Mouse (Mus musculus) myocyte (in vitro differentiated cells): ENCODE results near the gene Sec23b. TPM values are rescaled to one million over a fixed set of nuclear protein-coding genes. Genes with fewer than 3 reads are reported as not detected.

Source experiments
- H3K27me3 ChIP-seq: one replicate; pipeline ENCODE4 v1.6.1; 2011; ENCODE audit not compliant: control insufficient read depth, insufficient read depth, insufficient read length
- H3K36me3 ChIP-seq: one replicate; pipeline ENCODE4 v1.6.1; 2011; ENCODE audit not compliant: control insufficient read depth, insufficient read depth
- H3K4me2 ChIP-seq: one replicate; pipeline ENCODE4 v1.6.1; 2011; ENCODE audit warnings: low read depth, control low read depth
- H3K4me3 ChIP-seq: one replicate; pipeline ENCODE4 v1.5.1; 2011; ENCODE audit warnings: mild to moderate bottlenecking, control low read depth, moderate library complexity
- H3K79me2 ChIP-seq: one replicate; pipeline ENCODE4 v1.6.1; 2011; ENCODE audit not compliant: control insufficient read depth, insufficient read depth
- H3ac ChIP-seq: one replicate; pipeline ENCODE4 v1.6.1; 2011; ENCODE audit not compliant: control insufficient read depth, insufficient read length
- CEBPB ChIP-seq: IDR thresholded peaks from 2 replicates; pipeline ENCODE4 v1.6.1; 2011; ENCODE audit warnings: mild to moderate bottlenecking, moderate library complexity; ENCODE audit not compliant: poor library complexity, insufficient read depth, severe bottlenecking
- E2F4 ChIP-seq: IDR thresholded peaks from one replicate; pipeline ENCODE4 v1.6.1; 2011; ENCODE audit warnings: mild to moderate bottlenecking, control low read depth, moderate library complexity; ENCODE audit not compliant: insufficient read depth
- MAX ChIP-seq: IDR thresholded peaks from one replicate; pipeline ENCODE4 v1.6.1; 2011; ENCODE audit warnings: low read depth, mild to moderate bottlenecking, control low read depth
- MYOD1 ChIP-seq, 3 experiments: IDR thresholded peaks; one replicate each; pipeline ENCODE4 v1.6.1; 2011; ENCODE audit warnings: control low read depth in 2 of 3, low read depth in 2 of 3, mild to moderate bottlenecking in 2 of 3, moderate library complexity in 1 of 3; ENCODE audit not compliant: insufficient read length in 2 of 3, control insufficient read depth in 1 of 3
- MYOG ChIP-seq, 3 experiments: IDR thresholded peaks; one replicate each; pipeline ENCODE4 v1.6.1; 2011; ENCODE audit warnings: control low read depth in 2 of 3, low read depth in 2 of 3, mild to moderate bottlenecking in 2 of 3; ENCODE audit not compliant: insufficient read length in 2 of 3, control insufficient read depth in 1 of 3, insufficient read depth in 1 of 3
- POLR2A ChIP-seq: IDR thresholded peaks from one replicate; pipeline ENCODE4 v1.6.1; 2011; ENCODE audit warnings: low read depth, mild to moderate bottlenecking, control low read depth, moderate library complexity; ENCODE audit not compliant: insufficient read length
- POLR2AphosphoS2 ChIP-seq: IDR thresholded peaks from one replicate; pipeline ENCODE4 v1.6.1; 2011; ENCODE audit warnings: low read depth, control low read depth; ENCODE audit not compliant: insufficient read length
- REST ChIP-seq: IDR thresholded peaks from one replicate; pipeline ENCODE4 v1.6.1; 2011; ENCODE audit warnings: mild to moderate bottlenecking, control low read depth, moderate library complexity; ENCODE audit not compliant: insufficient read depth, insufficient read length
- SRF ChIP-seq: IDR thresholded peaks from one replicate; pipeline ENCODE4 v1.6.1; 2011; ENCODE audit warnings: low read depth; ENCODE audit not compliant: control insufficient read depth, insufficient read length
- TCF12 ChIP-seq: IDR thresholded peaks from one replicate; pipeline ENCODE4 v1.6.1; 2011; ENCODE audit warnings: mild to moderate bottlenecking, control low read depth; ENCODE audit not compliant: poor library complexity, insufficient read depth, severe bottlenecking
- TCF3 ChIP-seq: IDR thresholded peaks from one replicate; pipeline ENCODE4 v1.6.1; 2011; ENCODE audit warnings: low read depth, control low read depth; ENCODE audit not compliant: insufficient read length
- USF1 ChIP-seq: IDR thresholded peaks from one replicate; pipeline ENCODE4 v1.6.1; 2011; ENCODE audit warnings: low read depth, mild to moderate bottlenecking, control low read depth, moderate library complexity
- polyA plus RNA-seq: library from polyadenylated mRNA; unstranded; fragments of >200 nt; fragmentation: generic; extraction: Trizol; gene quantifications from one replicate; pipeline ENCODE4 v1.2.1, GENCODE M21; 2012; ENCODE audit warnings: missing spikeins

Gene Sec23b
- polyA plus RNA-seq, 1 experiment = 41.5 TPM

GRCm38 (mm10) chr2:144635644-144636320 is 79.8 kb downstream of the Sec23b start:
- Histone ChIP-seq H3K79me2 (no peaks in the 10 kb centered on the region), H3ac (no peak overlapping the region), H3K4me2 (no peak overlapping the region), H3K4me3 (no peak overlapping the region), H3K36me3 (no peaks in the 10 kb centered on the region), H3K27me3 (no peaks in the 10 kb centered on the region)
- TF ChIP-seq MAX (no peak), E2F4 (no peak), SRF (no peak), REST (no peak), TCF12 (no peak), TCF3 (no peak), USF1 (no peak), MYOG (IDR thresholded peaks at IDR 0.05; ENCODE audit: control insufficient read depth in 1 of 3, insufficient read depth in 1 of 3, insufficient read length in 2 of 3, low read depth in 2 of 3) (no peak), CEBPB (no peak), POLR2AphosphoS2 (no peak)

DNA sequence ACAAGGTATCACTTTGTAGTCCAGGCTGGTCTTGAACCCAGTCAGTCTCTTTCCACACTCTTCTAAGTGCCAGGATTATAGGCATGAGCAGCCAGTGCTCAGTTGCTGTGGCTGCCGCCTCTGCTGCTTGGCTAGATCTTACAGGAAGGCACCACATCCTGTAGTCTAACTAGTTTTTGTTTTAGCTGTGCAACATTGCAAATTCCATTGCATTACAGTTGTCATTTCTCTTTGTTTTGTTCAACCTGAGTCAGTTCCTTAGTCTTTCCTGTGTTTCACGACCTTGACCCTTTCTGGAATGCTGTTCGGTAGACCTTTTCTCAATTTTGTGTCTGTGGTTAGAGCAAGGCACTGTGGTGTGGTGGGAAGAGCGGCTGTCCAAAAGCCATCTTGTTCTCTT is 81.2 kb downstream of the Sec23b start:
- H3K36me3 ChIP-seq = no peaks in the 10 kb centered on the region
- TF ChIP-seq TCF12 (no peak), MYOD1 (IDR thresholded peaks at IDR 0.05; ENCODE audit: control insufficient read depth in 1 of 3, insufficient read length in 2 of 3, low read depth in 2 of 3) (no peak), REST (no peak), POLR2A (no peak), POLR2AphosphoS2 (no peak), MYOG (IDR thresholded peaks at IDR 0.05; ENCODE audit: control insufficient read depth in 1 of 3, insufficient read depth in 1 of 3, insufficient read length in 2 of 3, low read depth in 2 of 3) (no peak), CEBPB (no peak), E2F4 (no peak), MAX (no peak), SRF (no peak), USF1 (no peak), TCF3 (no peak)
- no peak overlapping the region for H3K4me3 ChIP-seq
- H3ac ChIP-seq = no peak overlapping the region
- no peaks in the 10 kb centered on the region for H3K27me3 ChIP-seq
- H3K4me2 ChIP-seq = no peak overlapping the region
- no peaks in the 10 kb centered on the region for H3K79me2 ChIP-seq

DNA sequence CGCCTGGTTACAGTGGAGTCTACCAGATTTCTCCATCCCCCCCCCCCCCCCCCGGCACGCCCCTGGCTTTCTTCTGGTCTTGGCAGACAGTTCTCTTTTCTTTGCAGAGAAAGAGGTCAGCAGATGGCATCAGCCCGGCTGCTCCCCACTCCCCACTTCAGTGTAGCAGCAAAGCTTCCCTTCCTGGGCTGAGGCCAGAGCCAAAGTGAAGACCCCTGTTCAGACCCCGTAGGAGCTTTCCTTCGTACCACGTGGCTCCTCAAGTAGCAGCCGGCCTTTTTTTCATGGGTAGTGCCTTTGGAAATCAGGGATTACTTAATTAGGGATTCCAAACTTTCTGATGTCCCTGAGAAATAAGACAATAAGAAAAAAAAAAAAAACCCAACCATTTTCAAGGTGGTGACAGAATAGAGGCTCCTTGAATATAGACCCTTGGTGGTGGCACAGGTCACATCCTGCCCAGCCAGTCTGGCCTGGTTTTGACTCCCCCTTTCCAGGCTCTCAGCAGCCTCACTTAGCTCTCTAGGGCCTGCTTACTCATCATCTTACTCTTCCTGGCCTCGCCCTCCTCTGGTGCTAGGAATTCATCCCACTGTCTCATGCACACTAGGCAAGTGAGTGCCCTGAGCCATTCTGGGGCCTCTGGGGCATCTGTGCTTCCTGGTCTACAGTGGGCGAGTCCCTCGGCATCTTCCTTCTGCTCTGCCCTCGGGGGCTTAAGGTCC is 81.8 kb downstream of the Sec23b start:
- Histone ChIP-seq H3K36me3 (no peaks in the 10 kb centered on the region), H3K79me2 (no peaks in the 10 kb centered on the region), H3K4me2 (no peak overlapping the region), H3ac (no peak overlapping the region), H3K4me3 (no peak overlapping the region), H3K27me3 (no peaks in the 10 kb centered on the region)
- TF ChIP-seq MAX (no peak), TCF3 (no peak), CEBPB (no peak), POLR2A (no peak), TCF12 (no peak), MYOG (IDR thresholded peaks at IDR 0.05; ENCODE audit: control insufficient read depth in 1 of 3, insufficient read depth in 1 of 3, insufficient read length in 2 of 3, low read depth in 2 of 3) (no peak), REST (no peak), SRF (no peak), MYOD1 (IDR thresholded peaks at IDR 0.05; ENCODE audit: control insufficient read depth in 1 of 3, insufficient read length in 2 of 3, low read depth in 2 of 3) (no peak), POLR2AphosphoS2 (no peak), USF1 (no peak), E2F4 (no peak)

GRCm38 (mm10) chr2:144638719-144639118 is 82.7 kb downstream of the Sec23b start:
- Histone ChIP-seq H3K4me2 (no peak overlapping the region), H3K36me3 (no peaks in the 10 kb centered on the region), H3K27me3 (no peaks in the 10 kb centered on the region), H3ac (no peak overlapping the region), H3K4me3 (no peak overlapping the region), H3K79me2 (no peaks in the 10 kb centered on the region)
- TF ChIP-seq TCF3 (no peak), POLR2AphosphoS2 (no peak), MAX (no peak), REST (no peak), SRF (no peak), E2F4 (no peak), MYOD1 (IDR thresholded peaks at IDR 0.05; ENCODE audit: control insufficient read depth in 1 of 3, insufficient read length in 2 of 3, low read depth in 2 of 3) (no peak), POLR2A (no peak), MYOG (IDR thresholded peaks at IDR 0.05; ENCODE audit: control insufficient read depth in 1 of 3, insufficient read depth in 1 of 3, insufficient read length in 2 of 3, low read depth in 2 of 3) (no peak), CEBPB (no peak), USF1 (no peak), TCF12 (no peak)
